Mouse (Mus musculus) liver, adult 2 months (tissue): ENCODE results near the gene Trim67. TPM values are rescaled to one million over a fixed set of nuclear protein-coding genes. Genes with fewer than 3 reads are reported as not detected.

Experiments used
- DNase-seq: peaks from one replicate; pipeline ENCODE4 v3.0.0-alpha.2; 2011; ENCODE audit warnings: low read depth, low spot score; ENCODE audit errors: extremely low read depth
- H3K27ac ChIP-seq: fragments of 200-500 bp; replicated peaks from 2 replicates; pipeline ENCODE4 v1.5.1; 2012; ENCODE audit warnings: low read depth, mild to moderate bottlenecking, control low read depth, inconsistent platforms, low read length; ENCODE audit not compliant: insufficient read depth
- H3K27me3 ChIP-seq: fragments of 200-500 bp; 2 replicates; pipeline ENCODE4 v1.6.1; 2012; ENCODE audit warnings: mild to moderate bottlenecking, moderate library complexity, low read length, inconsistent platforms; ENCODE audit not compliant: control insufficient read depth, insufficient read depth
- H3K36me3 ChIP-seq: fragments of 200-500 bp; 2 replicates; pipeline ENCODE4 v1.6.1; 2012; ENCODE audit warnings: low read length, inconsistent platforms; ENCODE audit not compliant: control insufficient read depth, insufficient read depth
- H3K4me1 ChIP-seq: fragments of 200-500 bp; 2 replicates; pipeline ENCODE4 v1.6.1; 2011; ENCODE audit warnings: low read length; ENCODE audit not compliant: control insufficient read depth, insufficient read depth
- H3K4me3 ChIP-seq: fragments of 200-500 bp; 2 replicates; pipeline ENCODE4 v1.5.1; 2011; ENCODE audit warnings: low read depth, mild to moderate bottlenecking, control low read depth, low read length, moderate library complexity; ENCODE audit not compliant: insufficient read depth
- H3K79me2 ChIP-seq: fragments of 200-500 bp; 2 replicates; pipeline ENCODE4 v1.6.1; 2012; ENCODE audit warnings: inconsistent platforms, mild to moderate bottlenecking, low read length, moderate library complexity; ENCODE audit not compliant: control insufficient read depth, insufficient read depth
- H3K9ac ChIP-seq: fragments of 200-500 bp; 2 replicates; pipeline ENCODE4 v1.6.1; 2012; ENCODE audit warnings: low read depth, mild to moderate bottlenecking, control low read depth, inconsistent platforms, low read length
- CTCF ChIP-seq: fragments of 200-500 bp; IDR thresholded peaks from 2 replicates; pipeline ENCODE4 v1.5.1; 2011; ENCODE audit warnings: low read depth, low read length, control low read depth
- POLR2A ChIP-seq: fragments of 200-500 bp; IDR thresholded peaks from 2 replicates; pipeline ENCODE4 v1.6.1; 2011; ENCODE audit warnings: low read length, control low read depth; ENCODE audit not compliant: insufficient read depth; ENCODE audit errors: extremely low read depth
- WGBS: fragments of 180-500 bp; shearing (Covaris S2); methylation state at CpG from one replicate; pipeline ENCODE4 v1.1.7; 2018; 5-methylcytosine and 5-hydroxymethylcytosine counted together
- polyA plus RNA-seq: library from polyadenylated mRNA; depleted of rRNA; stranded (reverse); fragments of >200 nt; gene quantifications from 2 replicates; pipeline ENCODE4 v1.2.3, GENCODE M21; 2012
- total RNA-seq: library from RNA; depleted of rRNA; stranded (reverse); fragments of >200 nt; gene quantifications from 2 replicates; pipeline ENCODE4 v1.2.3, GENCODE M21; 2014

Trim67 gene
- total and polyA plus RNA-seq, 2 experiments: not detected

DNA sequence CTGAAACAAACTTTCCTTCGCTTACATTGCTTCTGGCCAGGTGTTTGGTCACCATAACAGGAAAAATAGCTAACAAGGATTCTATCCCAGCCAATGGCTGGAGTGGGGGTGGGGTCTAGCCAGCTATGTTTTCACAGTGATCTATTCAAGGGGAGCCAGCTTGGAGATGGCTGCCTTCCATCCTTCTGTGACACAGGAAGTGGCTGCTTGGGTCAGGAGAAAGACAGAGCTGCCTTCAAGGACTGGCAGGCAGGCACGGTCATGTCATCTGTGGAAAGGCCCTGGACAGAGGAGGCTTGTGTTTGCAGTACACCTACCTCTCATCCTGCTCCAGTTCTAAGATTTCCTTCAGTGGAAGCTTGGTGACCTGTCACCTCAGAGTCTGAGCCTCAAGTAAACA lies 20.5 kb upstream of the Trim67 start:
- TF ChIP-seq CTCF: no peak
- TF ChIP-seq POLR2A: no peak
- H3K27ac ChIP-seq: no peak overlapping the region
- no peak overlapping the region for H3K4me3 ChIP-seq
- peaks cover 2% of the 10 kb centered on the region for H3K4me1 ChIP-seq
- no peak for DNase-seq
- no peaks in the 10 kb centered on the region for H3K36me3 ChIP-seq
- H3K27me3 ChIP-seq: no peaks in the 10 kb centered on the region
- 78% methylated on average over 2 of the region's 2 CpGs for WGBS
- no peaks in the 10 kb centered on the region for H3K79me2 ChIP-seq
- no peak overlapping the region for H3K9ac ChIP-seq

DNA sequence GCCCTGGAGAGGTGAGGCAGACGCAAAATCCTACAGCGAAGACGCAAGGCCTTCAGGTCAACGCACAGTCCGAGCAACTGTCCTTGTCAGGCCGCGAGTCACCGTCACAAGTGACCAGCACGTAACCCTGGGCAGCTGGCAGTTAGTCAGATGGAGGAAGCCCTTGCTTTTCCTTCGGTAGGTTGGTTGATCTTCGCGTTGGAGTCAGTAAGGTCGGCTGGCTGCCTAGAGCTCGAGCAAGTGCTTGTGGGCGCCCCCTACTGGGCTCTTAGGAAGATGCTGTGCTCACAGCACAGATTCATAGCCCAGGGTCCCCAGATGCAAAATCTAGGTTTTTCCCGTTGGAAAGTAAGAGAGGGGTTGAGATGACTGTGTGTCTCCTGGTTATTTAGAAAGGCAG lies 17.2 kb upstream of the Trim67 start:
- no peak overlapping the region for H3K9ac ChIP-seq
- H3K27ac ChIP-seq: no peak overlapping the region
- no peak overlapping the region for H3K4me3 ChIP-seq
- H3K79me2 ChIP-seq: no peaks in the 10 kb centered on the region
- WGBS: 23% methylated on average over 16 of the region's 16 CpGs
- no peaks in the 10 kb centered on the region for H3K36me3 ChIP-seq
- TF ChIP-seq POLR2A (no peak), CTCF (peak; percentile 83)
- no peaks in the 10 kb centered on the region for H3K27me3 ChIP-seq
- peaks cover 2% of the 10 kb centered on the region for H3K4me1 ChIP-seq
- peak; percentile 51 for DNase-seq

DNA sequence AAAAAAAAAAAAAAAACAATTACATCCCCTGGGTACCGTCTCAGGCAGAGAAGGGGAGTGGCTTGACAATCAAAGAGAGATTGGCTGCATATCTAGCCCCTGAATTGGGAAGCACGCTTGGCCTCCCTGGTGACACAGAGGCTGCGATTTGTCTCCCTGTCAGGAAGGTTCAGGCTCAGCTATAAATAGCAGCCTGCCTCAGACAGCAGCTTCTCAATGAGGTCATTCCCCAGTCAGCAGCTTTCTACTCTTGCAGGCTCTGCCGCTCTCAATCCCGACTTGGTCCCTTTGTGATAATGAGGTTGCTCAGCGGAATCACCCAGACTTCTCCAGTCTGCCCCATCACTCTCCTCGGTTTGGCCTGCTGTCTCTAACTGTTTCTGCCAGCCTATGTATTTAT lies 12.7 kb upstream of the Trim67 start:
- no peak overlapping the region for H3K27ac ChIP-seq
- no peak overlapping the region for H3K4me3 ChIP-seq
- no peak overlapping the region for H3K9ac ChIP-seq
- no peaks in the 10 kb centered on the region for H3K36me3 ChIP-seq
- H3K4me1 ChIP-seq: peaks cover 2% of the 10 kb centered on the region
- TF ChIP-seq POLR2A (no peak), CTCF (no peak)
- no peaks in the 10 kb centered on the region for H3K27me3 ChIP-seq
- WGBS: 42% methylated on average over 7 of the region's 7 CpGs
- no peak for DNase-seq
- H3K79me2 ChIP-seq: no peaks in the 10 kb centered on the region

DNA sequence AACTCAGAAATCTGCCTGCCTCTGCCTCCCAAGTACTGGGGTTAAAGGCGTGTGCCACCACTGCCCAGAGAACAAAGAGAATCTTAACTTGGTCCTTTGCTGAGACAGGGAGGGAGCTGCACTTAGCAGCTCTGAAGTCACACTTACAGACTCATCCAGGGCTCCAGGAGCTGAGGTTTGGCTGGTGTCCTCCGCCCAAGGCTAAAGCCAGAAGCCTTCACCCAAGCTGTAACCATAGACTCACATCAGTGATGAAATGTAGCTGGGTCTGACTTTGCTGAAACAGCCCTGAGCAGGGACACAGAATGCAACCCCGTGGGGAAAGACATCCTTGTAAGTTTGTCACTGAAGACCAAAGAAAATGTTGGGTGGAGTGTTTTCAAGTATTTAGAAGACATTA lies 10.5 kb upstream of the Trim67 start:
- 72% methylated on average over 3 of the region's 3 CpGs for WGBS
- Histone ChIP-seq H3K27me3 (no peaks in the 10 kb centered on the region), H3K36me3 (no peaks in the 10 kb centered on the region), H3K4me1 (no peaks in the 10 kb centered on the region), H3K4me3 (no peak overlapping the region), H3K27ac (no peak overlapping the region), H3K79me2 (no peaks in the 10 kb centered on the region), H3K9ac (no peak overlapping the region)
- TF ChIP-seq CTCF (no peak), POLR2A (no peak)
- no peak for DNase-seq

DNA sequence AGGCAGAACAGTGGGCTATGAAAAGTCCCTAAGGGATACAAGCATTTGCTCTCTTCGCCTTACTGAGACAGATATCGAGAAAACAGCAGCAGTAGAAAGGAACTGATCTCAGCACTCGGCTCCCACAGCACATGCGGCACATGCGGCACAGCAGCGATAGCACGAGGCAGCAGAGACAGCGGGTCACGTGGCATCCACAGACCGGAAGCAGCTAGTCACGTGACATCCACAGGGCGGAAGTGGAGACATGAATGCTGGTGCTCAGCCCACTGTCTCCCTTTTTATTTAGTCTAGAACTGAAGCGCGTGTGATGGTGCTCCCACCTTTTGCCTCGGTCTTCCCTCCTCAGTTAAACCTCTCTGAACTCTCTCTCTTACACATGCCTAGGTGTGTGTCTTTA lies 9.7 kb upstream of the Trim67 start:
- 89% methylated on average over 15 of the region's 15 CpGs for WGBS
- no peak overlapping the region for H3K9ac ChIP-seq
- H3K4me3 ChIP-seq: no peak overlapping the region
- no peaks in the 10 kb centered on the region for H3K36me3 ChIP-seq
- no peaks in the 10 kb centered on the region for H3K4me1 ChIP-seq
- H3K27ac ChIP-seq: no peak overlapping the region
- TF ChIP-seq POLR2A (no peak), CTCF (no peak)
- H3K27me3 ChIP-seq: no peaks in the 10 kb centered on the region
- H3K79me2 ChIP-seq: no peaks in the 10 kb centered on the region
- no peak for DNase-seq

DNA sequence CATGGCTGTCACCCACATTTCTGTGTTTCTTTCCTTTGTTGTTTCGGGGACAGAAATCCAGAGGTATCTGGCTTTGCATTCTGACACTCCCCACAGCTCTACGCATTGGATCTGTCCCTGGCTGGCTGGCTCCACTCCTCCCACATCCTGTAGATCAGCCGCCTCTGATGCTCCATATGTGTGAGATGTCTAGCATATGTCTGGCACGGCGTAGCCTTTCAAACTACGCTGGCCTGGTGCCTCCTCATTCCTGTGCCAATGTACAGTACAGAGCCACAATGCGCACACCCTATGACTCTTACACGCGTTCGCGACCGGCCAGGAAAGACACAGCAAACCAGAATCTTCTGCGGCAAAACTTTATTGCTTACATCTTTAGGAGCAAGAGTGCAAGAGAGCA lies 8.3 kb upstream of the Trim67 start:
- Histone ChIP-seq H3K4me3 (no peak overlapping the region), H3K9ac (no peak overlapping the region), H3K4me1 (no peaks in the 10 kb centered on the region), H3K27me3 (no peaks in the 10 kb centered on the region), H3K79me2 (no peaks in the 10 kb centered on the region), H3K36me3 (no peaks in the 10 kb centered on the region), H3K27ac (no peak overlapping the region)
- no peak for DNase-seq
- TF ChIP-seq POLR2A (no peak), CTCF (no peak)
- WGBS: 91% methylated on average over 13 of the region's 13 CpGs
